Mouse (Mus musculus): Measurements from ENCODE around the gene Prlr.

Prlr gene

DNA sequence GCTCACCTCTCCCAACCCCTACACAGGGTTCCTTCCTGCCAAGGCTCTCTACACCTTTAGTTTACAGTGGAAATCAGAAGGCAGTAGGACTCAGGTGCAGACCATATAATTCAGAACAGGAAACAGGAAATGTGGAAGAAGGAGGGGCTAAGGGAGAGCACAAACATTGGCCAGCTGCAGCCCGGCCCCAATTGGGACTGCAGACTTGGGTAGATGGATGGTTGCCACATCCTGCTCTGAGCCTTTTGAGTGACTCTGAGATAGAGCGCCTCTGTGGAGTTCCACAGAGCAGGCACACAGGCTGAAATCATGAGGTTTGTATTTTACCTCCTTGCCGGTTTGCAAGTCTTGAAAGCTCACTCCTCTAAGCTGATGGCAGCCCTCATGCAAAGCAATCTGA lies 59.8 kb downstream of the Prlr start:
- DNase-seq: no peak

DNA sequence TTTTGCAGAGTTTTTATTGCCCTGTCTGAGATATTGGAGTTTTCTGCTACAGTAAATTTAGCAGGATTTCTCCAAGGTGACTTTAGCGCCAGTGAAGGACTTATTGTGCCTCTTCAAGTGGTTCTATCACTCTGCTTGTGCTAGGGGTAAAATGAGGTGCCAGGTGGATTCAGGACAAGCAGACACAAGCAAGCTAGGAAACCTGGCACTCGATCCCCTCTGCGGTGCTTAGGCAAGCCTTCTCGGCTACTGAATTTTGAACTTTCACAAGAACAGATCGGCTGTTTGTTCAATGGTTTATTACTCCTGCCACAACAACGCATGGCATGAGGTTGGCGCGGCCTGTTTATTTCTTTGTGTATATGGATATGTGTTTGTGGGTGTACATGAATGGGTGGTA lies 61.4 kb downstream of the Prlr start:
- DNase-seq: no peak

DNA sequence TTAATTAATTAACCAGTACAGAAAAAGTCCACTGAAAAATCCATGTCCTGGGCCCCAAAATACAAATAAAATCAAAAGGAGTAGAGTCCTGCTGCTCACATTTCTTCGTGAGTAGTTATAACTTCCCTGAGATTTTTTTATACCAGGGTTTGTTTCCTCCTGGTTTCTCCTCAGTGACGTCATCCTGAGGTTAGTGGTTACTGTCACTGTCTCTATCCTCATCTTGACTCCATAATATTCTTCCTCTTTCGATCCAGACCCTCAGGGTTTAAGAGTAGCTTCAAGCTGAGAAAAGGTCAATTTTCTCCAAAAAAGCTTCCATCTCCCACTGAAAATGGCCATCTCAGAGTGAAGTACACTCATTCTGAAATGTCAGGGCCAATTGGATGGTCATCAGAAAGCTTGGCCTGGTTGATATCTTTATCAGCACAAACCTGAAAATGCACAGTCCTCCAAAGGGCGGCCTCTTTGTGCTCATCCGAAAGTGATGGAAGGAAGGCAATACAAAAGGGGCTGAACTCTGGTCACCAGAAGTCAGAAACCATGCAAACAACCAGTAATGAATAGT lies 63.3 kb downstream of the Prlr start:
- DNase-seq: no peak

DNA sequence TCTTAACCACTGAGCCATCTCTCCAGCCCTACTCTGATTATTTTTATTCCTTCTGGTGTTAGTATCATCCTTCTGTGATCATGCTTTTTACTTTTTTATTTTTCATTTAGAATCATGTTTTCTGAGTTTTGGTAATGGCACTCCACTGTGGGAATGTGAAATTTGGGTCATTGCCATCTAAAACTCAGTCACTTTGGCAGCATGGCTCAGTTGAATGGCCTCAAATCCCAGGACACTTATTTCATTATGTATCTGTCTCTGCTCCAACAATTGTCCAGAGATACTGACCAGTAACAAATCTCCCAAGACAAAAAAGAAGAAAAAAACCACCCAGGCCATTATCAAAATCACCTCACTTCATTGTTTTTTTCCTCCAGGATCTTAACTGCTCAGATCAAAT lies 65.2 kb downstream of the Prlr start:
- DNase-seq: no peak

DNA sequence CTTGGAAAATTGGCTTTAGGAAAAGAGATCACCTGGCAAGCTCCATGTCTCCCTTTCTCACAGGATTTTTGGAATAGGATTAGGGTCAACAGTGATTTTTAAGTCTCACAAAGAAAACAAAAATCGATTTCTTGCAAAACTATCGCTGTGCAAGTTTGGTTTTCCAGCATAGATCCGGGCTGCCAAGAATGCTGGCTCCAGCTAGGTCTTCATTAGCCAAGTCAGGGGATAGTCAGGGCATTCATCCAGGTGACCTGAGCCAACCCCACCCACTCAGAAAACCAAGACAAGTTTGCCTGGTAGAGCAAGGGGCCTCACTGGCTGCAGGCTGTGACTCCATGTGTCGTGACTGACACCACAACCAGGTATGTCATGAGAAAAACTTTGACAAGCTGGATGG lies 72.2 kb downstream of the Prlr start:
- no peak for DNase-seq

DNA sequence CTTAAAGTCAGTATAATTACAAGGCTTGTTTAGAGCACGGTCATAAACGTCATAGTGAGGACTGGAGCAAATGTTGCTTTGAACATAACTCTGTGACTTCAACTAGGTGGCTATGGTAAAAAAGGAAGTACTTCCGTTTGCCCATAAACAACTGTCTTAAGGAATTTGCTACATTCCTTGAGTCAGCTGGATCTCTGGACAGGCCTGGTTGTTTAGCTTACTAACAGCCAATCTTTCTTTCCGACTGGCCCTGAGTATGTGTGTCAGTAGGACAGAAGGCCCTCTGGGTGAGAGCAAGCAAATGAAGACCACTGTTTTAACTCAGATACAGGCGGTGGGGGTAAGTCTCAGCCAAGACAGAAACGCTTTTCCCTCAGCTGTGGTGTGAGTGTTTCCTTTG lies 73.7 kb downstream of the Prlr start:
- DNase-seq: peak; percentile 9

DNA sequence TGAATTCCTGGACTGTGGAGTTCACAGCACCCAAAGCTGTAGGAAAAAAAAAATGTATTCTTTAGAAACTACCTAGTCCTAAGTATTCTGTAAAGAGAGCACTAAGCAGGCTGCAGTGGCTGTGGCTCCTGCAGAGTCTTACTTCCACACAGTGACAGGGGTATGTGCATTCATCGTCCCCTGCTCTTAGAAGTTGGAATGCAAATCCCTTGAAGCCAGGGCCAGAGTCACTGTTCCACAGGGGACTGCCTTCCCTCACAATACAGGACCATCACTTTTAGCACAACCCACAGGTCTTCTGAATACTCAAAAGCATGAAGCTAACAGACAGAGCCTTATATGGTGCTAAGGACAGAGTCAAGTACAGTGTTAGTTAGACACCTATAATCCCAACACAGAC lies 75.5 kb downstream of the Prlr start:
- DNase-seq: no peak

DNA sequence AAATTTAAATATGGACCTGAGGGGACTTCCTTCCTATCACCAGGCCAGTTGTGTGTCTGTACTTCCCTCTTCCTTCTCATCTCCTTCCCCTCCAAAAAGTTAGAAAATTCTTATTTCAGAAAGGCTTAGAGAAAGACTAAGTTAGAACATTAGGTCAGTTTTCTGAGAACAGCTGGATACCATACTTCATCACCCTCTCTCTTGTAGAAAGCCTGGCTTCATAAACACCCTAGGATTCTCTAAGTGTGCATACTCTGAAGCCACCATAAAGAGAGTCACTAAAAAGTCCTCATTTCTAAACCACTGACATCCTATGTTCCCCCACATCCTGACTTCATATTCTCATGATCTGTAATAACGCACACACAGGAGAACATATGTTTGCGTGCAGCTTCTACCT lies 85.2 kb downstream of the Prlr start:
- no peak for DNase-seq

DNA sequence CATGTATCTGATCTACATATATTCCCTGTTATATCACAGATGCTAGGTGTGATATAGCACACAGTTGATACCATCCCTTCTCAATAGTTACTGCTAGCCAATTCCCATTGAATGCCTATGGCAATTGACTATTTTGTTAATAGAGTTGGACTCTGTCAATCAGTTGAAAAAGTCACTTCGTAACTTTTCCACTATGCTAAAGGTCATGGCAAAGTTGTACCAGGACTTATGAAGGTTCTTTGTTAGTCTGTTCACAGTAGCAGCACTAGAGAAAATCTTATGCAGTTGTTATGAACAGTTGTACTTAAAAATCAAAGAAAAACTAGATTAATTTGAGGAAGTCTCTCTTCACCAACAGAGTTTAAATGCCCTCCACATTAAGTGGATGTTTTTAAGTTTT lies 85.6 kb downstream of the Prlr start:
- no peak for DNase-seq

DNA sequence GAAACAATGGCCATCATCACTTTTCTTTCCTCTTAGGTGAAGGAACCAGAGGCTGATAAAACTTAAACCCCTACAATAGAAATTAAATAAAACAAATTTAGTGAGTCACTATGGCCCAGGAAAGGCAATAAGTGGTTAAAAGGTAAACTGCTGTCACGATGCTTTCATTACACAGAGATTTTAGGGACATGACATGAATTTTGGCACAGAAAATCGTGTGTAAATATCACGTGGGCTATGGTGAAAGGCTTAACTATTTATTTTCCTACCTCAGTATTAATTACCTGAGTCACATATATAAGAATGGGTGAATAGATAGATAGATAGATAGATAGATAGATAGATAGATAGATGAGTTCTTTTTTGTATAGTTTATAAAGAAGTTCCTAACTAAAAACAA lies 86.4 kb downstream of the Prlr start:
- DNase-seq: no peak

DNA sequence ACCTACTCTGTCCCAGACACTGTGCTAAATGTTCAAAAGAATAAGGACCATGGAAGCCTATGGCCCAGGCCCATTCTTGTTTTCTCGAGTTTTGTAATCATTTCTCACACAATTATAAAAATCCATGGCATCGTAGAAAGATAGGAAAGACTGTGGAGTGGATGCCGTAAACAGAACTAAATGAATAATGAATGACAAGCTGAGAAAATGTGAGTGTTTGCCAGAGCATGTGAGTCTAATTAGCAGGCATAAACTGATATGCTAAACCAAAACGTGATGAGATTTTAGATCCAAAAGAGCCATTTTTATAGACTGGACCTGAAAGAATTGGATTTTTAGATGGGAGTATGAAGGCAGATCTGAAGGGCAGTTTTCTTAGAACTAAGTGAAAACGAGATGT lies 87.8 kb downstream of the Prlr start:
- no peak for DNase-seq

DNA sequence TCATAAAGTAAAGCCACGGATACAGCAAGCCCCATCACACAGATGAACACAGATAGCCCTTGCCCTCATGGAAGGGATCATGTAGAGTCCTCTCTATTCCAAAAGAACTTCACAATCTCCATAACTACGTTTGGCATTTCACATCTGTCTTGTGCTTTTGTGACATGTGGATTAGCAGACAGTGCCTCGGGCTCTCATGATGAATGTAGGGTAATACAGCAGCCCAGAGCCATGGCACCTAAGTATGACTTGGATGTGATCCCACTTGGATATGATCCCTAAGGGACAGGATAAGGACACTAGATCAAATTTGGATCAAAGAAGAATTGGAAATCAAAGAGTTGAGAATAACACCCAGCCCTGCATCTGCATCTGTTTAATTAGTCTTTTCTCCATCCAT lies 90.2 kb downstream of the Prlr start:
- no peak for DNase-seq

DNA sequence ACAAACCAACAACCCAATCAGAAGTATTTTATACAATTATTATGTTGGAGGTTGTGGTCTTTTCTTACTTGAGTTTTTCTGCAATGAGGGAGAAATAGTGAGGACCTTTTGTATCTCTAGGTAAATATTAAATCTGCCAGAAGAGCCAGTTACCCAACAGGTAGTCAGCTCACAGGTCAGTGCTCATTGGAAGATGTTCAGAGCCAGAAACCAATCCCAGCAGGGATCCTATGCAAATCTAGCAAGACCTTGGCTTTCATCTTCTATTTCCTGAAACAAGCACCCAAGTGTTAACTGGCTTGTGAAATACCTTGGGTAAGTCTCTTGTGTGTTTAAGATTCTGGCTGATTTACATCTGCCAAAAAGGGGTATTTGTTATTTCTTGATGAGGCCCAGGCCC lies 99.3 kb downstream of the Prlr start:
- no peak for DNase-seq

DNA sequence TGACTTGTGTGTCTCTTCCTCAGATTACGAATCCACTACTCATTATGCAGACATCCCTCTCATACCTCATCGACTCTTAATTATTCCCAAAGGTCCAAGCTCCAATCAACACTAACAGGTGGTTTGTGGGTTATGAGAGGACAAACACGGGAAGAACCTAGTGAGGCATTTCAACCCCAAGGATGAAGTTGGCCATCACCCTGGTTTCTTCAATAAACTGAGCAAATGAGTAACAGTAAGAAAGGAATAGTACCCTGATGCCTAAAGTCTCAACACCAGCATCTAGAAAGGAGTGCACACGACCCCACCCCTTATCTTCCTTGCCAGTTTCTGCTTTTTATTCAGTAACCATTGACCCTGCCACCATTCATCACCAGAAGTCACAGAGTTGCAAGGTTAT lies 100.4 kb downstream of the Prlr start:
- no peak for DNase-seq

DNA sequence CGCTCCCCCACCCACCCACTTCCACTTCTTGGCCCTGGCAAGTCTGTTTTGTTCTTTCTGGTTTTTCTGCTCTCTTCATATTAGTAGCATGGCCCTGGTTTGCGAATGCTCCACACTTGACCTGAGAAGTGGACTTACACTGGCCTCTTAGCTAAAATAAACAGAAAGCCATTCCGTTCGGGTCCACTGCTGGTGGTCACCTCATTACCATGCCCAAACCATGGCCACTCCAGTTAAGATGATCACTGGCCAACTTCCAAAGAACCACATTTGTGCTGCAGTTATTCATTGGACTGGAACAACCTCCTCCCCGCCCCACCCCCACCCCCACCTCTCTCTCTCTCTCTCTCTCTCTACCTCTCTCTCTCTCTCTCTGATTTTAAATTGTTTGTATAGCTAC lies 104.5 kb downstream of the Prlr start:
- DNase-seq: peak; percentile 38

DNA sequence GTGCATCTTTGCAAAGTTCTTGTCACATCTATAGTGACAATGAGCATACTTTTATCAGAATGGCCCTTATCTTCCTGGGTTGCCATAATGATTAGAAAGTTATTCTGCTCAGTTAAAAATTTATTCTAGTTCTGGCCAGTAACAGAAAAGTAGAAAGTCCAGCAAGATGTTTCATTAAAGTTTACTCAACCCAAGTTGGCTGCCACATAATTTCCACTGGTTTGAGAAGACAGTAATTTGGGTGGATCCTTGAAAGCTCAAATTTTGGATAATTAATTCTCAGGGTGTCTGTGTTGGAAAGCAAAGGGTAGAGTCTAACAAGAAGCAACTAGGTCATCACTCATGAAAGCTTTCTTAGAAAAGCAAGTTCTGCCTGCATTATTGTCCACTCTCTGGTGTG lies 106.6 kb downstream of the Prlr start:
- DNase-seq: no peak

DNA sequence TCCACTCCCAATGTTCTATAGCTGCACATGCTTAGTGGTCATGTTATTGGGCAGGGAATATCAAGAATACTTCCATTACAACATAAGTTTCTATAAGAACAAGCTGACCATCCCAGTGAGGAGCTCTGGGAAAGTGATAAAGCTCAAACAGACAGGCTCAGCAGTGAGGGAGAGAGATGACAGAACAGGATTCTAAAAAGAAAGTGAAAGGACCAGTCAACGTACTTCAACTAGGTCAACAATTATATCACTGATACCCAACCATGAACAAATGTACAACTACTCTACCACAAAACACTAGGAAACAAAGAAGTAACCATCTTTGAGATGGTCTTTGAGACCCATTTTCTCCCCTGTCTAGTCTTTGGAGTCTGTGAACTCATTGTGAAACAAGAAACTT lies 119.5 kb downstream of the Prlr start:
- DNase-seq: no peak

DNA sequence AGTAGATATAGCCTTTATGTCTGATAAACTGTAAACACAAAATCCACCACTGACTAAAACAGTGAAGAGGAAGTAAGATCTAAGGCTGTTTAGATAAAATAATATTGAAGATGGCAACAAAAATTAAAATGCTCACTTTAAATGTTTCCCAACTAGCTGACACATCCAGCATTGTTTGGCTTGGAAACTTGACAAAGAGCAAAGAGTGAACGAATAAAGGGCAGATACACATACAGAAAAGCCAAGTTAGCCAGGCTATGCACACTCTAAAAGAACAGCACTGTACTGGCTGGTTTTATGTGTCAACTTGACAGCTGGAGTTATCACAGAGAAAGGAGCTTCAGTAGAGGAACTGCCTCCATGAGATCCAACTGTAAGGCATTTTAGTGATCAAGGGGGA lies 121.0 kb downstream of the Prlr start:
- DNase-seq: no peak

DNA sequence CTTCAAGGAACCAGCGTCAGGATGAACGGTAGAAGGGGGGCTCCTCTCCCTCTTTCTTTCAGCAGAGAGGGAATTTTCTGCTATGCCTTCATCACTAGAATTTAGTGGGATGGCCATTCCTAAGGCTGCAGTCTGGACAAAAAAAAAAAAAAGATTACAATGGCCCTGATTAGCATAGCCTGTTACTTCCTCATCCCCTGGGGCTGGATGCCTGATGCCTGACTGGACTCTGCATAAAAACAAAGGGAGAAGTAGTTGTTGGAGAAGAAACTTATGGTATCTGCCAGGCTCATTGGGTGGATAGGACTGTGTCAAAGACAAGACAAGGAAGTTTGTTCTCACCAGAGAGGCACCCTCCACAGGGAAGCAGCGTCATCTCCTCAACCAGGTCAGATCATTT lies 122.4 kb downstream of the Prlr start:
- no peak for DNase-seq

DNA sequence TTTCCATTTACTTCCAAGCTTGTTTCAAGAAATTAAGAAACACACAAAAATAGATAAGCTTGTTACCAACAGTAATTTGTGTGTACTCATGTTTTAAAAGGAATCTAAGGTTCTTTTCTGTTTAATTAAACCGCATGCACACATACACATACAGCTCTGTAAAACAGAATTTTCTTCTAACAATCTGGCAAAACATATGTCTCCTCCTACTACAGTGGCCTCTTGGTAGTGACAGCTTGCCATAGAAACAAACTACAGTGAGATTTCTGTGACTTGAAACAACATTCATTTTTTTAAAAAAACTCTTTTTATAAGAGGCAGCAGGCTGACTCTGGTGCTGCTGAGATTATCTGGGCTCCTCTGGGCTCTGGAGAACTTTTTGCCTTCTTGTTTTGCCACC lies 129.4 kb downstream of the Prlr start:
- DNase-seq: no peak

DNA sequence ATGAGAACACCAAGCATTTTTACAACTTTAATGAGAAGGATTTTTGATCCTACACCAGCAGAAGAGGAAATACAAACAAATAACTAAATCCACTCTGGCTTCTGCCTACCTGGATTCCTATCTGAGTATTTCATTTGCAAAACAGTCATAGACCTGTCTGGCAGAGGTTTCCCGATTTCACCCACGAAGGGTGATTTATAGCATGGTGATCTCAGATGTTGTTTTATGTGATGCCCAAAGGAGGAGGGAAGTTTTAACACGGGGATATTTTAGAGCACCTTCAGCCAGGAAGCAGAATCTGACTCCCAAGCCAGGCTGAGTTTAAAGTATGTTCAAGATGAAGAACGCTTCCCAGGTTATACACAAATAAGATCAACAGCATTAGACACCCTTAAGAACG lies 134.8 kb downstream of the Prlr start:
- DNase-seq: no peak

DNA sequence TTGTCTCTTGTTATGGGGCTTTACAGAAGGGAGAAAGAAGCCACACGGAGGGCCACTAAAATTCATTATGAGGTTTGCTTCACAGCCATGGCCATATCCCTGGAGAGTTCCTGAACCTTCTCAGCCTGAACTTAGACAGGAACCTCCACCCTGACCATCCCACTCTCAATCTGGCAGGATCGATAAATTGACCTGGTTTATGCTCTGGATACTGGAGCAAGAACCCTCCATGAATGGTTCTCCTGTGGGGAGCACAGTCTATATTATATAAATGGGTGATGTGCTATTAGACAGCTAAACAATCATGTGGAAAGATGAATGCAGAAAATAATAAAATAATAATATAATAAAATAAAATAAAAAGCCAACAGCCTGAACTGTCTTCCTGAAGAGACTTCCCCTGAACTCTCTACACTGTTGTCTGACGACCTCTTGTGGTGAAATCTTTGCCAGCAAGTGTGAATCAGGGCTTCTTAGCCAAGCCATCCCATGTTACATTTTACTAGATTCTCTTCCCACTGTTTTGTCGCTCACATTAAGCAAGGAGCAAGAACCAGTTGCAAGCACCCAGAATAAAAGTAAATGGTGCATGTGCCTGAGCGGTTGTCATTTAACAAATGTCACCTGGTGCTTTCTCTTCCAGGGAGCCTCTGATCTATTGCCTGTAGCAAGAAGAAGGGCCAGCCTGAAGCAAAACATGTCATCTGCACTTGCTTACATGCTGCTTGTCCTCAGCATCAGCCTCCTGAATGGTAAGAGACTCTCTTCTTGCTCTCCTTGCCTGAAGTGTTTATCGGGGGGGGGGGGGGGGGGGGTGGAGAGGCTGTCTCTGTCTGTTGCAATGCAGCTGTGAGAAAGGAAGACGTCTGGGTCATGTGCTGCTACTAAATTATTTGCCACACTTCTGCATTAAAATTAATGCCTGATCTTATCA lies 136.8 kb downstream of the Prlr start:
- DNase-seq: peak; percentile 78

DNA sequence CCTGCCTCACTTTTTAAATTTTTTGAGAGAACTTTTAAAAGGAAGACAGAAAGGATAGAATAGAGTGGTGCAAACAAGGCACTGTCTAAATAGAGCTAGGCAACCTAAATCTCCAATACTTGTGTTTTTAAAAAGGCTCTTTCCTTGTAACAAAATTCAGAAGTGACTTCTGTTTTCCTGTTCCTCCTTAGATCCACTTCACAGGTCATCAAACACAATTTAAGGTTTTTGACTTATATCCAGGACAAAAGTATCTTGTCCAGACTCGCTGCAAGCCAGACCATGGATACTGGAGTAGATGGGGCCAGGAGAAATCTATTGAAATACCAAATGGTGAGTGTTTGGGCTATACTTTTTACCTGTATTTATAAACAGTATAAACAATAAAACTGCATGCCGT lies 148.0 kb downstream of the Prlr start, which contains the start of gene Gm21973:
Gene Gm21973, plus strand, starts transcription at position 301 of the 400 bp plus-strand sequence.
- no peak for DNase-seq

DNA sequence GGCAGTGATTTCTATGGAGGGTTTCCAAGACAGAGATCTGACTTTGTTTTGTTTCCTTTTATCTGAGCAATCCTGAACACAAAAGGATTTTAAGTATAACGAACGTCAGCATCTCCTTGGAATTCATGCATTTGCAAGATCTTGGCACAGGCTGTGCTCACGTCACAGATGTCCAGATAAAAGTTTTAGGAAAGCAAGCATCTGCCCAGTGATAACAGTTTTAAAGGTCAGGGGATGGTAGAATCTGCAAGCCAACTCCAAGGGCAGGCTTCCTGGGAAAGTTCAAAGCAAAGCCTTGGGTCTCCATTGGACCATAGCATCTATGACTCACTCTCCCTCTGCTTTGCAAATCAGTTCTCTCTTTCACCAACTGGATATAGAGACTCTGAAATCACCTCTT lies 153.6 kb downstream of the Prlr start:
- DNase-seq: no peak

DNA sequence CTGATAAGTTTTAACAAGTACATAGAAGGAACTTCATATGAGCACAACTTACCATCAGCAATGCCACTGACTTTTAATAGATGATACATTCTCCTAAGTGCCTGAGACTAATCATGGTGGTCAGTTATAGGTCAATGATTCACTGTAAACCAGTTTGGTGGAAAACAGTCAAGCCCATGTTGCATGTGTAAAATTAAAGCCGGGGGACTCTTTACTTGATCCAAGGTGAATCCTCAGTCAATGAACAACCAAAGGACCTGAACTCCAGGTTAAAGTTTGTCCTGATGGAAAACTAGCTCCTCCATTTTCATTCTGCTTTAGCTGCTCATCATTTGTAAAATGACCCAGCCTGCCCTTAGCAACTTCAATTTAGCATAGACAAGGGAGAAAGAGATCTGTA lies 155.5 kb downstream of the Prlr start:
- no peak for DNase-seq

Data from kidney, postnatal 10 days (tissue).